Mouse (Mus musculus) heart, adult 2 months (tissue): ENCODE measurements around the gene Dph2.

Source experiments
- CTCF ChIP-seq: fragments of 200-600 bp; IDR thresholded peaks from 2 replicates; pipeline ENCODE4 v1.8.1; 2022; ENCODE audit warnings: antibody characterized with exemption, mild to moderate bottlenecking, moderate library complexity
- POLR2A ChIP-seq: fragments of 200-500 bp; IDR thresholded peaks from 2 replicates; pipeline ENCODE4 v1.6.1; 2011; ENCODE audit warnings: mild to moderate bottlenecking, low read depth, low read length, control low read depth; ENCODE audit not compliant: insufficient read depth

DNA sequence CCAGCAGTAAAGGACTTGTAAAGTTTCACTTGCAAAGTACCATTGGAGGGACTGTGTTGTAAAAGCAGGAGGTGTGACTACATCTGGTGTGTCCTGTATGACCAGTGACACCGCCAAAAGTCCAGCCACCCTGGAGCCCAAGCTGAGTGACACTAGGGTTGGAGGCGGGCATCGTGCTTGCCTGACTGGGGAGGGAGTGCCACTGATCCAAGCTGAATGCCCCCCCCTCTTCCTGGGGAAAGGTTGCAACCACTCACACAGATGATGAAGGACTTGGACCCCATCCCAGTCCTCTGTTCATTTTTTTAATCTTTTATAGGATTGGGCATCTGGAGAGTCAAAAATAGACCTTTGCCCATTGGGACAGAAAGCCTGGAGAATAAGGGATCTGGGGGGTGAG, 50.3 kb downstream of the Dph2 start:
- no peak for TF ChIP-seq CTCF
- no peak for TF ChIP-seq POLR2A
